25 mouse cellular contexts compared by ENCODE assay signal in genomic region chr3:53292474-53292873, GRCm38 (mm10).
DNase-seq lines count a peak whose midpoint lies in the region; ATAC-seq and TF ChIP-seq lines count a peak whose summit lies in the region.
"Had no signal": no experiment of that assay in that cellular context is flagged by ENCODE, and none has a peak within 500 bp of the region (broad histone marks: within the 10 kb centered on the region; RNA-seq: fewer than 3 reads in every experiment).

No protein-coding gene starts in this region.

- no peaks in the 10 kb centered on the region for H3K27me3 ChIP-seq in kidney, embryonic 14.5 days (ENCODE audit: control insufficient read depth, insufficient read depth, low read length)
- H3K27me3 ChIP-seq in kidney, postnatal 0 days (ENCODE audit: insufficient read depth, low read length), result no peaks in the 10 kb centered on the region
- no peaks in the 10 kb centered on the region for H3K27me3 ChIP-seq in stomach, embryonic 15.5 days (replicated peaks)
- H3K27me3 ChIP-seq in stomach, postnatal 0 days (ENCODE audit: control insufficient read depth, insufficient read depth, low read length), result no peaks in the 10 kb centered on the region
- H3K27me3 ChIP-seq: CH12.LX; forebrain, embryonic 13.5 days; heart, embryonic 15.5 days; hindbrain, embryonic 13.5 days; Patski had no signal

- H3K4me1 ChIP-seq in kidney, embryonic 14.5 days (ENCODE audit: control insufficient read depth, insufficient read depth, low read length), result peaks cover 25% of the 10 kb centered on the region
- H3K4me1 ChIP-seq in kidney, postnatal 0 days (replicated peaks; ENCODE audit: insufficient read depth, low read length), result no peaks in the 10 kb centered on the region
- H3K4me1 ChIP-seq in stomach, embryonic 15.5 days, result no peaks in the 10 kb centered on the region
- no peaks in the 10 kb centered on the region for H3K4me1 ChIP-seq in stomach, postnatal 0 days (replicated peaks; ENCODE audit: control insufficient read depth, insufficient read depth)
- H3K4me1 ChIP-seq: forebrain, embryonic 13.5 days; heart, embryonic 15.5 days had no signal

- no peak overlapping the region for H3K4me3 ChIP-seq in kidney, embryonic 14.5 days (ENCODE audit: low read length)
- H3K4me3 ChIP-seq in kidney, postnatal 0 days (replicated peaks; ENCODE audit: low read depth, low read length), result no peak overlapping the region
- no peak overlapping the region for H3K4me3 ChIP-seq in stomach, embryonic 15.5 days (replicated peaks)
- H3K4me3 ChIP-seq in stomach, postnatal 0 days (ENCODE audit: low read depth, low read length), result no peak overlapping the region
- H3K4me3 ChIP-seq: forebrain, embryonic 10.5 days; forebrain, embryonic 13.5 days; heart, embryonic 15.5 days; hindbrain, embryonic 10.5 days; hindbrain, embryonic 13.5 days had no signal

- no peaks in the 10 kb centered on the region for H3K9me3 ChIP-seq in kidney, embryonic 14.5 days (ENCODE audit: control insufficient read depth, low read length)
- H3K9me3 ChIP-seq in kidney, postnatal 0 days (replicated peaks; ENCODE audit: low read length), result no peaks in the 10 kb centered on the region
- no peaks in the 10 kb centered on the region for H3K9me3 ChIP-seq in stomach, embryonic 15.5 days
- H3K9me3 ChIP-seq in stomach, postnatal 0 days (ENCODE audit: control insufficient read depth, low read length), result no peaks in the 10 kb centered on the region
- H3K9me3 ChIP-seq: forebrain, embryonic 10.5 days; forebrain, embryonic 13.5 days; heart, embryonic 15.5 days; hindbrain, embryonic 13.5 days had no signal

- H3K4me2 ChIP-seq in kidney, embryonic 14.5 days (replicated peaks; ENCODE audit: low read depth, low read length), result no peak overlapping the region
- H3K4me2 ChIP-seq in kidney, postnatal 0 days (ENCODE audit: low read length), result no peak overlapping the region
- H3K4me2 ChIP-seq in stomach, embryonic 15.5 days, result no peak overlapping the region
- no peak overlapping the region for H3K4me2 ChIP-seq in stomach, postnatal 0 days (replicated peaks; ENCODE audit: low read depth)
- H3K4me2 ChIP-seq: forebrain, embryonic 13.5 days; heart, embryonic 11.5 days; heart, embryonic 15.5 days; hindbrain, embryonic 13.5 days had no signal

- DNase-seq in kidney, adult 9 months, result no peak
- DNase-seq in kidney, postnatal 0 days (ENCODE audit: low spot score), result peak; percentile 76
- DNase-seq in kidney, postnatal 10 days, result no peak
- no peak for DNase-seq in stomach, postnatal 0 days (ENCODE audit: low spot score)
- DNase-seq: adrenal gland, postnatal 10 days; adrenal gland, postnatal 36 days; B cell, adult 2 months; cerebellum, adult 18-20 months; cerebellum, adult 9-10 months; cerebellum, postnatal 14 days; gastrocnemius, postnatal 10 days; gastrocnemius, postnatal 36 days had no signal

- no peaks in the 10 kb centered on the region for H3K36me3 ChIP-seq in kidney, embryonic 14.5 days (ENCODE audit: control insufficient read depth, insufficient read depth, low read length)
- H3K36me3 ChIP-seq in kidney, postnatal 0 days (ENCODE audit: insufficient read depth, low read length), result no peaks in the 10 kb centered on the region
- no peaks in the 10 kb centered on the region for H3K36me3 ChIP-seq in stomach, embryonic 15.5 days
- no peaks in the 10 kb centered on the region for H3K36me3 ChIP-seq in stomach, postnatal 0 days (ENCODE audit: control insufficient read depth, insufficient read depth, low read length)
- H3K36me3 ChIP-seq: forebrain, embryonic 10.5 days; G1E; heart, embryonic 15.5 days; hindbrain, embryonic 10.5 days; hindbrain, embryonic 13.5 days had no signal

- peak overlapping the region; percentile 55; the same call in 1 of the 2 replicates for H3K27ac ChIP-seq in kidney, embryonic 14.5 days (ENCODE audit: low read depth, low read length)
- H3K27ac ChIP-seq in kidney, postnatal 0 days, result no peak overlapping the region
- H3K27ac ChIP-seq in stomach, embryonic 15.5 days, result 0 out of 2 replicates have a peak overlapping the region, but pooled peaks have one; percentile 21
- H3K27ac ChIP-seq in stomach, postnatal 0 days (replicated peaks), result no peak overlapping the region
- H3K27ac ChIP-seq: forebrain, embryonic 10.5 days; forebrain, embryonic 13.5 days; heart, embryonic 15.5 days; hindbrain, embryonic 10.5 days; hindbrain, embryonic 13.5 days had no signal

- no peak for TF ChIP-seq EP300 in stomach, postnatal 0 days (optimal IDR thresholded peaks at IDR 0.05)

- H3K9ac ChIP-seq in kidney, embryonic 14.5 days (ENCODE audit: low read depth, low read length), result no peak overlapping the region
- no peak overlapping the region for H3K9ac ChIP-seq in kidney, postnatal 0 days (ENCODE audit: low read depth, low read length)
- H3K9ac ChIP-seq in stomach, embryonic 15.5 days, result no peak overlapping the region
- H3K9ac ChIP-seq in stomach, postnatal 0 days (ENCODE audit: low read length), result no peak overlapping the region
- H3K9ac ChIP-seq: forebrain, embryonic 13.5 days; heart, embryonic 15.5 days; hindbrain, embryonic 13.5 days had no signal

- peak; percentile 53; the same call in 1 of the 2 replicates for ATAC-seq in kidney, embryonic 14.5 days (ENCODE audit: low FRiP score, low TSS enrichment)
- 0 out of 2 replicates have a peak, but pooled peaks have one; percentile 9 for ATAC-seq in kidney, postnatal 0 days (replicated peaks; ENCODE audit: low FRiP score, low read depth)
- ATAC-seq in stomach, embryonic 15.5 days (ENCODE audit: insufficient read depth, low FRiP score, low read depth), result no peak
- ATAC-seq in stomach, postnatal 0 days (ENCODE audit: low FRiP score, low TSS enrichment), result no peak
- ATAC-seq: forebrain, embryonic 13.5 days; forebrain, embryonic 16.5 days; hindbrain, embryonic 16.5 days; Patski had no signal

- 32% methylated on average over 3 of the region's 3 CpGs for WGBS in kidney, embryonic 14.5 days
- WGBS in kidney, postnatal 0 days, result 44% methylated on average over 3 of the region's 3 CpGs
- 45% methylated on average over 3 of the region's 3 CpGs for WGBS in stomach, embryonic 15.5 days
- 44% methylated on average over 3 of the region's 3 CpGs for WGBS in stomach, postnatal 0 days

- TF ChIP-seq CTCF in kidney, postnatal 0 days (IDR thresholded peaks at IDR 0.05; ENCODE audit: low read depth), result no peak
- TF ChIP-seq CTCF in stomach, postnatal 0 days (IDR thresholded peaks at IDR 0.05; ENCODE audit: low read depth), result no peak

Comparison
In these comparisons a context has a peak if more than half of its experiments do, and no peak if none do; other contexts are left out.
1. H3K27ac ChIP-seq: peak in kidney, embryonic 14.5 days (single experiment) and stomach, embryonic 15.5 days (single experiment); none in kidney, postnatal 0 days (single experiment) and stomach, postnatal 0 days (single experiment).
2. ATAC-seq: peak in kidney, embryonic 14.5 days (single experiment) and kidney, postnatal 0 days (single experiment); none in stomach, embryonic 15.5 days (single experiment) and stomach, postnatal 0 days (single experiment).